Mouse (Mus musculus) lung, postnatal 0 days (tissue): Measurements from ENCODE around the gene Atl3. TPM values are rescaled to one million over a fixed set of nuclear protein-coding genes. Genes with fewer than 3 reads are reported as not detected.

Experiments used
- ATAC-seq: fragments of 200-750 bp; cut with Nextera tagmentation; 2 replicates; pipeline ENCODE4 v1.8.0; 2017; ENCODE audit warnings: moderate library complexity
- DNase-seq: peaks from one replicate; pipeline ENCODE4 v3.0.0-alpha.2; 2016; ENCODE audit warnings: low spot score
- H3K27ac ChIP-seq: fragments of 300-500 bp; sonication (generic); 2 replicates; pipeline ENCODE4 v1.5.1; 2014; ENCODE audit warnings: antibody characterized with exemption, mild to moderate bottlenecking, low read length, mixed read lengths
- H3K27me3 ChIP-seq: fragments of 300-500 bp; sonication (generic); replicated peaks from 2 replicates; pipeline ENCODE4 v1.6.1; 2014; ENCODE audit warnings: low read length, mixed read lengths; ENCODE audit not compliant: insufficient read depth
- H3K36me3 ChIP-seq: fragments of 300-500 bp; sonication (generic); 2 replicates; pipeline ENCODE4 v1.6.1; 2014; ENCODE audit warnings: low read length, mixed read lengths; ENCODE audit not compliant: insufficient read depth
- H3K4me1 ChIP-seq: fragments of 300-500 bp; sonication (generic); 2 replicates; pipeline ENCODE4 v1.6.1; 2014; ENCODE audit warnings: antibody characterized with exemption, low read depth, low read length, mixed read lengths; ENCODE audit not compliant: insufficient read depth
- H3K4me2 ChIP-seq: fragments of 300-500 bp; sonication (generic); replicated peaks from 2 replicates; pipeline ENCODE4 v1.6.1; 2014; ENCODE audit warnings: low read depth, mild to moderate bottlenecking, low read length, moderate library complexity, mixed read lengths
- H3K4me3 ChIP-seq: fragments of 300-500 bp; sonication (generic); 2 replicates; pipeline ENCODE4 v1.5.1; 2014; ENCODE audit warnings: low read depth, low read length
- H3K9ac ChIP-seq: fragments of 300-500 bp; sonication (generic); replicated peaks from 2 replicates; pipeline ENCODE4 v1.6.1; 2014; ENCODE audit warnings: low read depth, mild to moderate bottlenecking
- H3K9me3 ChIP-seq: fragments of 300-500 bp; sonication (generic); 2 replicates; pipeline ENCODE4 v1.6.1; 2016; ENCODE audit warnings: low read length, mixed read lengths
- CTCF ChIP-seq: IDR thresholded peaks from 2 replicates; pipeline ENCODE4 v1.5.1; 2016; ENCODE audit warnings: antibody characterized with exemption, mild to moderate bottlenecking
- EP300 ChIP-seq: IDR thresholded peaks from 2 replicates; pipeline ENCODE4 v1.6.1; 2016; ENCODE audit warnings: antibody characterized with exemption, mild to moderate bottlenecking, control low read depth
- WGBS: fragments of 180-500 bp; shearing (Covaris S2); extraction: QIAGEN DNeasy Blood & Tissue Kit; methylation state at CpG from one replicate; pipeline ENCODE4 v1.1.7; 2014; 5-methylcytosine and 5-hydroxymethylcytosine counted together
- polyA plus RNA-seq: library from polyadenylated mRNA; unstranded; fragments of >200 nt; fragmentation: Nextera tagmentation; extraction: Ambion mirVana; gene quantifications from 2 replicates; pipeline ENCODE4 v1.2.1, GENCODE M21; 2015

Gene Atl3
- polyA plus RNA-seq, 1 experiment from 2014 or later: 20.0 TPM

DNA sequence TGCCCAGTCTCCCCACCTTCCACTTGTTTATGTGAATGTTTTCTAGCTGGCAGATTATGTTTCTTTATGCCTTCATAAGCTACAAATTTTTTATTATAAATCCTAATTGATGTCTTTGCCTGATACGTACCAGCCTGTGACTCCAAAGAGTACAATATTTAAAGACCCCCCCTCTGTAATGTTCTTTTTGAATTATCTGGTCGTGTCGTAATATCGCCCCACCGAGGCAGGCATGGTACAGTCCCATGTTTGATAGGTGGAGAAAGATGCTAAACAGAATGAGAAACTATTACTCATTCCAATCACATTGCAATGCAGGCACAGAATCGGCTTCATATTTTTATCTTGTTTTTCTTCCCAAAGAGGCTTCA is 10.3 kb upstream of the Atl3 start:
- peak overlapping the region; percentile 84 for H3K4me2 ChIP-seq
- H3K4me1 ChIP-seq: peaks cover 6% of the 10 kb centered on the region; the same call in 1 of the 2 replicates
- WGBS: under 1% methylated on average over 6 of the region's 6 CpGs
- H3K27me3 ChIP-seq: no peaks in the 10 kb centered on the region
- H3K27ac ChIP-seq: peak overlapping the region; percentile 97
- DNase-seq (no peak), ATAC-seq (peak; percentile 30)
- peak; percentile 58; the same call in 1 of the 2 replicates for TF ChIP-seq EP300
- peak; percentile 37; the same call in 1 of the 2 replicates for TF ChIP-seq CTCF
- peak overlapping the region; percentile 86 for H3K4me3 ChIP-seq
- H3K36me3 ChIP-seq: no peaks in the 10 kb centered on the region
- no peak overlapping the region for H3K9ac ChIP-seq
- no peaks in the 10 kb centered on the region for H3K9me3 ChIP-seq

DNA sequence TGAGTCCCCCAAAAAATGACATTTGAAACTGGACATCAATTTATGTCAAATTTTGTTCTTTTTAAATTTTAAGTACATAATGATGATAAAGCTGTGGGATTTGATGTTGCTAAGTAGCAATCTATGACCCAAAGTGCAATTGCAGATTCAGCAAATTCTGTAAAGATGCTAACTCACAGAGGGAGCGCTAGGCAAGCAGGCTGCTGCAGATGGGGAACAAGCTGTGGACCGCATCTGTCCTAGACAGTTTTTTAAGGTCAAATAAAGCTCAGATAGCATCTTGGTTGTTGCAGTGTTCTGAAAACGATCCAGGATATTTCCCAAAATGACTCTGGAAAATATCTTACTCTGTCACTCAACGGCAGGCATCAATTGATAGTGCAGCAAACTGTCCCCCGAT is 9.8 kb upstream of the Atl3 start:
- H3K27me3 ChIP-seq: no peaks in the 10 kb centered on the region
- peaks cover 6% of the 10 kb centered on the region; the same call in 1 of the 2 replicates for H3K4me1 ChIP-seq
- DNase-seq (no peak), ATAC-seq (no peak)
- H3K27ac ChIP-seq: 0 out of 2 replicates have a peak overlapping the region, but pooled peaks have one; percentile 97
- no peaks in the 10 kb centered on the region for H3K9me3 ChIP-seq
- WGBS: 60% methylated on average over 5 of the region's 5 CpGs
- H3K4me2 ChIP-seq: peak overlapping the region; percentile 84; the same call in 1 of the 2 replicates
- H3K36me3 ChIP-seq: no peaks in the 10 kb centered on the region
- TF ChIP-seq EP300 (no peak), CTCF (no peak)
- H3K4me3 ChIP-seq: peak overlapping the region; percentile 86; the same call in 1 of the 2 replicates
- H3K9ac ChIP-seq: no peak overlapping the region

DNA sequence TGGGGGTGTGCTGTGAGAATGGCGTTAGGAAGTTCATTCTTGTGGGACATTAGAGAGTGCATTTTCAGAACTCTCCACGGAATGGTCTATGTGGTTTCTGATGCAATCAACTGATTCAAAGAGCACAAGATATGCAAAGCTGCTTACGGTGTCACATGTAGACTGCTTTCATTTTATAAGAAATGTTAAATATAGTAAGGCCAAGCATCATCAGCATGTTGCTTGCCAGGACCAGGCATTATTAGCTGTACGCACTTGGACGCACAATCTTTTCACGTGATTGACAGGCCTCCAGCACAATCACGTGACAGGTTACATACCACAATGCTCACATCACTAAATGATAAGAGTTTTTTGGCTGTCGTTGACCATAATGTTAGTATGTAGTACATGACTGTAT is 6.2 kb upstream of the Atl3 start:
- Histone ChIP-seq H3K27ac (no peak overlapping the region), H3K9ac (no peak overlapping the region), H3K36me3 (no peaks in the 10 kb centered on the region), H3K27me3 (no peaks in the 10 kb centered on the region), H3K4me2 (no peak overlapping the region), H3K9me3 (no peaks in the 10 kb centered on the region), H3K4me1 (no peaks in the 10 kb centered on the region), H3K4me3 (no peak overlapping the region)
- 70% methylated on average over 8 of the region's 8 CpGs for WGBS
- no peak for TF ChIP-seq CTCF
- TF ChIP-seq EP300: no peak
- ATAC-seq (no peak), DNase-seq (no peak)

DNA sequence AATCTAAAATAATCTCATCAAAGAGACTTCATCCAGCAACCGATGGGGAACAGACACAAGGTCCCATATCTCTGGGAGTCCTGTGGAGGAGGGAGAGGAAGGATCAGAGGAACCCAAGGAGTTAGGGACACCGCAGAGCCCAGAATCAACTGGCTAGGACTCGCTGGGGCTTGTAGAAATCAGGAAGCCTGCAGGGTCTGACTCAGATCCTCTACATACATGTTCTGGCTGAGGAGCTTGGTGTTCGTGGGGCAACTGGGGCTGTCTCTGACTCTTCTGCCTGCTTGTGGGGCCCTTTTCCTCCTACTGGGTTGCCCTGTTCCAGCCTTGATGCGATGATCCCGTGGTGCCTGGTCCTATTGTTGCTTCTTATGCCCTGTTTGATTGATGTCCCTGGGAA is 1.9 kb upstream of the Atl3 start:
- H3K9me3 ChIP-seq: no peaks in the 10 kb centered on the region
- ATAC-seq: no peak
- TF ChIP-seq EP300 (no peak), CTCF (no peak)
- H3K4me3 ChIP-seq: no peak overlapping the region
- H3K4me2 ChIP-seq: no peak overlapping the region
- H3K27ac ChIP-seq: no peak overlapping the region
- WGBS: 70% methylated on average over 6 of the region's 6 CpGs
- no peak overlapping the region for H3K9ac ChIP-seq
- DNase-seq: no peak
- no peaks in the 10 kb centered on the region for H3K36me3 ChIP-seq
- no peaks in the 10 kb centered on the region for H3K27me3 ChIP-seq
- H3K4me1 ChIP-seq: no peaks in the 10 kb centered on the region

DNA sequence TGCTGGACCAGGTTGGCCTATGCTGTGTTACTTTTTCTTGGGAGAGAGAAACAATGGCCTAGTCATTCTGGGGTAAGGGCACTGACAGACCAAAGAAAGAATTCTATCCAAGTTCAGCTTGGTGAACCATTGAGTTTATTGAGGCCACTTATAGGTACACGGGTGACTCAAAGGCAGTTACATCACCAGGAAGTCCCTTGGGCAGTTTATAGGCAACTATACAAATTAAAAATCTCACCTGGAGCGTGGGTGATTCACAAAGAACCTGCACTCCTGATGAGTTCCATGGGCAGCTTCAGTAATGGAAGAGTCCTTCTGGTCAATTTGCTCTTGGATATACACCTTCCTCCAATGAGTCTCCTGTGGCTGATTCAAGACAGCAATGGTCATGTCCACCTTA is 1.2 kb upstream of the Atl3 start:
- WGBS: 91% methylated on average over 2 of the region's 2 CpGs
- DNase-seq (no peak), ATAC-seq (no peak)
- Histone ChIP-seq H3K4me2 (no peak overlapping the region), H3K27me3 (no peaks in the 10 kb centered on the region), H3K9me3 (no peaks in the 10 kb centered on the region), H3K4me3 (no peak overlapping the region), H3K36me3 (no peaks in the 10 kb centered on the region), H3K27ac (no peak overlapping the region), H3K9ac (no peak overlapping the region), H3K4me1 (no peaks in the 10 kb centered on the region)
- TF ChIP-seq EP300: no peak
- TF ChIP-seq CTCF: no peak

DNA sequence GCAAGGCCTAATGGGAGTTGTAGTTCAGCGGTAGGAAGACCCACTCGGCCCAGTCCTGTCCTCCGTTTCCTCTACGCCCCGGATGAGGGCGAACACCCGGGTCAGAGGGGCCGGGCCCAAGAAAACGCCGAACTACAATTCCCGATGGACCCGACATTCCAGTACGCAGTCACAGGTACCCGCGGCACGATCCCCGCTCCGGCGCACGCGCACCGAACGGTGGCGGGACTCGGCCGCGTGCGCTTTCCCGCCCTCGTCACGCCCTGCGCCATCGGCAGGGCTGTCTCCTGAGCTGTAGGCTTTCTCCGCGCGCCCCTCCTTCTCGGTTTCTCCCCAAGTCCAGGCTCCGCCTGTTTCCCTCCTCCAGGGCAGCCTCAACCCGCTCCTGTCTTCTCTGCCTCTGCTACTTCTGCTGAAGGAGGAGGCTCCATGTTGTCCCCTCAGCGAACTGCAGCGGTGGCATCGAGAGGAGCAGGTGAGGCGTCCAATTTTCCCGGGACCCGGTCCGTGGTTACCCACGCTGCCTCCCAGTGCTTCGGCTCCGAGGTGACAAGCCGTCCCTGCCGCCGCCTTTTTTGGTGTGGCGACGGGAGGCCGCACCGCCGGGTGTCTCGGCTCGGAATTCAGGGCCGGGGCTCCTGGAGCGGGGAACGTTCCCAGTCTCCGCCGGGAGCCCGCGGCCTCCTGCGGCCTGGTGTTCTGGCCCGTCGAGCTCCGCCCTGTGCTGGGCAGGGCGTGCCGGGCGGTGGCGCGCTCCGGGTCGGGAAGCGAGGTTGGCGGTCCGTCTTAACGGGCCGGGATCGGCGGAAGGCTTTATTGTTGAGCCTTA is 561 bp downstream of the Atl3 start:
- ATAC-seq: peak; percentile 96
- Histone ChIP-seq H3K27me3 (no peaks in the 10 kb centered on the region), H3K9ac (peak overlapping the region; percentile 96), H3K36me3 (no peaks in the 10 kb centered on the region), H3K9me3 (no peaks in the 10 kb centered on the region), H3K4me3 (peak overlapping the region; percentile 70), H3K27ac (peak overlapping the region; percentile 99), H3K4me1 (no peaks in the 10 kb centered on the region), H3K4me2 (peak overlapping the region; percentile 67)
- DNase-seq: peak; percentile 99
- no peak for TF ChIP-seq EP300
- TF ChIP-seq CTCF: peak; percentile 47
- WGBS: under 1% methylated on average over 78 of the region's 84 CpGs
